Mouse (Mus musculus): ENCODE results near the gene Doc2g.
"Not testable (repeated sequence)": the region's sequence is repeated elsewhere in the genome, so short reads cannot be mapped to it uniquely, and the experiment has no call there.

Doc2g gene

DNA sequence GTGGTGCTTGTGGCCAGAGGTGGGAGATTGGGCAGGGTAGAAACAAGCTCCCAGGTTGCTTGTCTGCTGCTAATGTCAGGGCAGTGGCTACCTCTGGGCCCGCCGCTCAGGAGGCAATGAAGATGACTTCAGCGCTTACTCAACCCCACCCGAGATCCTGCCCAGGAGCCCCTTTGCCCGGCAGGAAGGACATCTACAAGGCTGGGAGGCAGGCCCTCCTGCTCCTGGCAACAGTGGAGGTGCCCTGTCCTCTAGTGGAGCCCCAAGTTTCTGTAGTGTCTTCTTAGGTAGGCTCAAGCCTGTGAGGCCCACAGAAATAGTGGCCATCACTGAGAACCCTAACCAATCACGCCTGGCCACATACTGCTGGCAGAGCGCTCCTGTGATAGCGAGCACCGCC is 2.0 kb downstream of the Doc2g start:
- in situ Hi-C loops (cut with MboI; ENCODE audit: low pct_unique_long_range_greater_than_20kb in 1 of 2, low sequenced_read_pairs in 2 of 2, unreplicated experiment in 1 of 2) = no loop called here

DNA sequence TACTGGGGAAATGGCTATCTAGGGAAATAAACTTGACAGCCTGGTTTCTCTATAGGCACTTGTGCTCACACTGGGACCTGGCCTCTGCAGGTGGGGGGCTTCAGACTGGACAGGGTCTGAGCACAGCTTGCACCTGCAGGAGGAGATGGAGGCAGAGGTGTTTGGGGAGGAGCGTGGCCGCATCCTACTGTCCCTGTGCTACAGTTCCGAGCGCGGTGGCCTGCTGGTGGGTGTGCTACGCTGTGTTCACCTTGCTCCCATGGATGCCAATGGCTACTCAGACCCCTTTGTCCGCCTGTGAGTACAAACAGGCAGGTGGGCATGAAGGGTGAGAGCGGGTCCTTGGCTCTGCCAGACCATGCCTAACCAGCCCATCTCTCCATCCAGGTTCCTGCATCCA is 2.9 kb downstream of the Doc2g start:
- in situ Hi-C loops (cut with MboI; ENCODE audit: low pct_unique_long_range_greater_than_20kb in 1 of 2, low sequenced_read_pairs in 2 of 2, unreplicated experiment in 1 of 2) = no loop called here

DNA sequence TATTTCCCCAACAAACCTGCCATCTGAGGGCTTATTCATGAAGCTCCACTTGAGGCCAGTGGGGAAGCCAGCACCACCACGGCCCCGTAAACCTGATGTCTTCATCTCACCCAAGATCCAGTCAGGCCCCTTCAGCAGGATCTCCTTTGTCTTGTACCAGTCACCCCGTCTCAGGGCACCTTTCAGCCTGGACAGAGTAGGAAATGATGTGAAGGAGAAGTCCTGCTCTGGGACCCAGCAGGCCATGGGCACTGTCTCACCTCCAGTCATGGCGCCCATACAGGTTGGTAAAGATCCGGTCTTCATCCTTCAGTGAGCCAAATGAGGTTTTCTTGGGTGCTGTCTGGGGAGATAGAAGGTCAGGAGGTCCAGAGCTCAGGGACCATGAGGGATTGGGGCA is 8.0 kb downstream of the Doc2g start:
- in situ Hi-C loops (cut with MboI; ENCODE audit: low pct_unique_long_range_greater_than_20kb in 1 of 2, low sequenced_read_pairs in 2 of 2, unreplicated experiment in 1 of 2) = loop anchor here in 1 of 2 experiments (5.0 kb wide), 1 partner anchor 36 kb away; the partner anchor contains the start of gene Gstp2

DNA sequence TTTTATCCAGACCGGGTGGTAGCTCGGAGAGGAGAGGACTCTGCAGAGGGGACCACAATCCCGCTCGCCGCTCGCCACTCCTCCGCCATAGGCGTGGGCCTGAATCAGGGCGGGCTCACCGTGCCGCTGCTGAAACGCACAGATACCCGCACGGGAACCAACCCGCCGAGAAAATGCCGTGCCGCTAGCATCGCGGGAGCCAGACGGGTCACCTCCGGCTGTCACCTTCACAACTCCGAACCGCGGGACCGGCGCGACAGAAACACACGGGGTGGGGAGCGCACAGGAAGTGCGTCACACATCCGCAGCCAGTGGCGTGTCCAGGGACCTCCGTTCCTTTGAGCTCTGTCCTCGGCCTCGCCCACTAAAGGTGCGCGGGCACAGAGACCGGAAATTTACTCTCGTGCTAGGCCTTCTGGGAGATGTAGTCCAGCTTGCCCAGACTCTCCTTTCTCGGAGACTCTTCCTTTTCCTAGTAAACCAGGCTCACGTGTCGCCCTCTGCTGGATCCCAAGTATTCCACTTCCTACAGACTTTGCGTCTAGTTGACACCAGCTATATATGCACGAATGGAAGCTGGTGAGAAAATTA is 9.4 kb downstream of the Doc2g start, which contains the start of gene Ndufv1:
Gene Ndufv1 (minus strand): TSS at position 375 of the 591 bp plus-strand sequence.
- in situ Hi-C loops (cut with MboI; ENCODE audit: low pct_unique_long_range_greater_than_20kb in 1 of 2, low sequenced_read_pairs in 2 of 2, unreplicated experiment in 1 of 2) = loop anchor here in 1 of 2 experiments (5.0 kb wide), 1 partner anchor 35 kb away; the partner anchor contains the start of gene Gstp2

DNA sequence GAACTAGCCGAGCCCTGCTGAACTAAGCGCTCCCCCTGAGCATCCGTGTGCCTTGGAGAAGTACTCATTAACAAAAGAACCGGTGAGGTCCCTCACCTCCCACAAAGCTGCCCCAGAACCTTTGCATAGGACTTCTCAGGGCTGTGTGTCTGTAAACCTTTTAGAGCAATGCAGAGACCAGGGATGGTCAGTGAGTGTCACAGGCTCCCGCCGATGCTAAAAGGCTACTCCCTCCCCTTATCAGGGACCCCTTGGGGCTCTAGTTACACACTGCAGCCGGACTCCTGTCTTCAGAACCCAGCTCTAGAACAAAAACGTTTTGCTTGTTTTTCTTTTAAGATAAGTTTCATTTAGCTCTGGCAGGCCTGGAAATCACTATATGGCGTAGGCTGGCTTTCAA is 10.0 kb downstream of the Doc2g start:
- in situ Hi-C loops (cut with MboI; ENCODE audit: low pct_unique_long_range_greater_than_20kb in 1 of 2, low sequenced_read_pairs in 2 of 2, unreplicated experiment in 1 of 2) = loop anchor here in 1 of 2 experiments (5.0 kb wide), 1 partner anchor 34 kb away; the partner anchor contains the start of gene Gstp2

DNA sequence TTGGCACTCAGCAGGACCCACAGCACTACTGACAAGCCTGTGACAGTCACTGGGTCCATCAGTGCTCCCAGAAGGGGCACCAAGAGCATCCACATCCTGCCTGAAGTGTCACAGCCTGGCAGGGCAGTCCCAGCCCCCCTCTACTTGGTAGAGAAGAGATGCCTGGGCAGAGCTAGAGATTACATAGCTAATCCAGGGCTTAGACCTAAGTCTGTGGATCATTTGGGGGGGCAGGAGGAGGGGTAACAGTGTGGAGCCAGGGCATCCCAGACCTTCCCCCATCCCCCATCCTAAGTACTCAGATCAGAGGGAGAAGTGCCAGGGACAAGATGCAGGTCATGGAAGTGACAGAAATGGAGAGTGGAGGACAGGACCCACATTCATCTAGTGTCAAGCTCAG is 11.7 kb downstream of the Doc2g start:
- in situ Hi-C loops (cut with MboI; ENCODE audit: low pct_unique_long_range_greater_than_20kb in 1 of 2, low sequenced_read_pairs in 2 of 2, unreplicated experiment in 1 of 2) = loop anchor here in 1 of 2 experiments (5.0 kb wide), 1 partner anchor 32 kb away; the partner anchor contains the start of gene Gstp2

DNA sequence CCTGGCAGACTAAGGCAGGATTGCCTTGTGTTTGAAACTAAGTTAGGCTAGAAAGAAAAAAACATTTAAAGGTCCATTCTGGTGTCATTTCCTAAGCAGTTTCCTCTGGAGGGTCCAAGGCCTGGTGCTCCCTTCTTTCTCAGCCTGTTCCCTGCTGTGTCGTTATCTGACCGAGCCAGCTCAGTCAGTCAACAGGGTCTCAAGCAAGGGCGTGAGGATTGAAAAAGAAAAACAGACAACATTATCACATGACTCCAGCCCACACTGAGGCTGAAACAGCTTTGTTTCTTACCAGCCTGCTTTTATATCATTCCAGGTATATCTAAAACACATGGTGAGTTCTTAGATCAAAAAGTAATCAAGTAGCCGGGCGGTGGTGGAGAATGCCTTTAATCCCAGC is 12.5 kb downstream of the Doc2g start:
- in situ Hi-C loops (cut with MboI; ENCODE audit: low pct_unique_long_range_greater_than_20kb in 1 of 2, low sequenced_read_pairs in 2 of 2, unreplicated experiment in 1 of 2) = no loop called here

DNA sequence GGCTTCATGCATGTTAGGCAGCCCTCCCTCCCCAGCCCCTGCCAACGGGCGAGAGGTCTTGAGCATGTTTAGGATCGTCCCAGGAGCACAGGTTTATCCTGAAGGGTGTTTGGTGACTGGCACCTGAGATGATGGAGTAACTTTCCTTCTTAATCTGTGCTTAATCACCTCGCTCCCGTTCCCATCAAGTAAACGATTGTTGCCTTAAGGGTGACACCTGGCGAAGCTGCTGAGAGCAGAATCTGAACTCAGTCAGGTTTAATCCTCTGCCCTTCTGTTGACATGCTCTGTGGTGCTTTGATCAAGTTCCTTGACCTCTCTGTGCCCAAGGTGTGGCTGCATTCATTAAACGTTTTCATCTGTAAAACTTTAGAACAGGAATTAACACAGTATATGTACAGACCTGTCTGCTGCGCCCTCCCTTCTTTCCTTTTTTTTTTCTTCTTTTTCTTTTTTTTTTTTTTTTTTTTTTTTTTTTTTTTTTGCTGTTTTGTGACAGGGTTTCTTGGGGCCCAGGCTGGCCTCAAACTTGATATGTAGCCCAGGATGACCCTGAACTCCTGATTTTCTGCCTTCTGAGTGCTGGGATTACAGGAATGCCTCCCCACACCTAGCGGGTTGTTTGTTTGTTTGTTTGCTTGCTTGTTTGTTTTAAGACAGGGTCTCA is 14.9 kb downstream of the Doc2g start:
- in situ Hi-C loops (cut with MboI; ENCODE audit: low pct_unique_long_range_greater_than_20kb in 1 of 2, low sequenced_read_pairs in 2 of 2, unreplicated experiment in 1 of 2) = no loop called here

DNA sequence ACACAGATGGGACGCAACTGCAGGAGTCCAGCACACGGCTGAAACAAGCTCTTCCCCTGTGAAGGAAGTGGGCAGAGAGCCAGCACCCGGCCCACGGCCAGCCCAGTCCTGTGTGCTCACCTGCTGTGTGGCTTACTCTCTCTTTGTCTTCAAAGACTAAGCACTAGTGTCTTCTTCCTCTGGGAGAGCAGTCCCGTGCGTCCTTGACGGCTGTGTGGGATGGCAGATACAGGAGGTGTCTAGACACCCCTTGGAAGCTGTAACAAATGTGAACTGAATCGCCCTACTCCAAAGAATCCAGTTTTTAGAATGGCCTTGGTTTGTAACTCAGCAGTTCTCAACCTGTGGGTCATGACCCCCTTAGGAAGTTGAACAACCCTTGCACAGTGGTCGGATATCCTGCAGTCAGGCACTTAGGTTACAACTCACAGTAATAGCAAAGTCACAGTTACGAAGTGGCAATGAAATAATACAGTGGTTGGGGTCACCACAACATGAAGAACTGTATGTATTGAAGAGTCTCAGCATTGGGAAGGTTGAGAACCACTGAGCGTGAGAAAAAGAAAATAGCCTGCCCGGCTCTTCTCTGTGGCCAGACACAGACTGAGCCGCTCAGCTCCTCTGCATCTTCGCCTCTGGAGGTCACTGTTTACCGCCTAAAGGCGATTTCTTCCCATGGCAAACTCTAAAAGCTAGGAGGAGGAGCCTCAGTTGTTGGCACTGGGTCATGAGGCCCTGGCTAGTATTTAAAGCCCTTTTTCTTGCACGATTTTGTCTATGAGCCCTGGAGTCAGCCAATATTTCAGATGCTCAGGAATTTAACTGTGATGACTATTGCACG is 15.8 kb downstream of the Doc2g start:
- in situ Hi-C loops (cut with MboI; ENCODE audit: low pct_unique_long_range_greater_than_20kb in 1 of 2, low sequenced_read_pairs in 2 of 2, unreplicated experiment in 1 of 2) = no loop called here

DNA sequence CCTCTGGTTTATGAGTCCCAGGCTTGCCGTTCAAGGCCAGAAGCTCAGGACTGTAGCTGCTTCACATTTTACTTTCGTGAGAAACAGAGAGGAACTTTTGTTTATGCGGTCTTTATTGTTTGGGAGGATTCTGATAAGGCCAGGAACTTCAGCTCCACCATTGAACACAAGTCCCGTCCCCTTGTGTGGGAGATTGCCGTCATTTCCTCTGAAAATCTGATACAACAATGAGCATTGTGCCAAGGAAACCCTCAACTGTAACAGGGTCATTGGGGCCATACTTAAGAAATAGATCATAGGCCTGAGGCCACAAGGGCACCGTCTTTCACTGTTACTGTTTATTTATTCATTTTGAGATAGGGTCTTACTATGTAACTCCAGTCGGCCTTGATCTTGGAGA is 20.1 kb downstream of the Doc2g start:
- in situ Hi-C loops (cut with MboI; ENCODE audit: low pct_unique_long_range_greater_than_20kb in 1 of 2, low sequenced_read_pairs in 2 of 2, unreplicated experiment in 1 of 2) = no loop called here

DNA sequence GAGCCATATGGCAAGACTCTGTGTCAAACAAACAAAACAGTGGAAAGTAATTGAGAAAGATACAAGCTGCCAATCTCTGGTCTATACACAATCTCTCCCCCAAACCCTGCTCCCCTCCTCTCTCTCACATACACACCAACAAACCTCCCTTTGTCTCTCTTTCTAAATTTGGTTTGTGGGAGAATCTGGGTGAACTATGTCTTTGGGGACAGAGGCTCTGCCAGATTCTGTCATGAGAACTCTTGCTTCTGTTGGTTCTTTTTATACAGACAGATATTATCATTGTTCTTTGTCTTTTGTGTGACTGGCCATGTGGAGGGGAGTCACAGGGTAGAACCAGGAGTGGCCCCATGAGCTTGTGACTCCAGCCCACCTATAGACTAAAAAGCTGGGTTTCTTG is 24.5 kb downstream of the Doc2g start:
- in situ Hi-C loops (cut with MboI; ENCODE audit: low pct_unique_long_range_greater_than_20kb in 1 of 2, low sequenced_read_pairs in 2 of 2, unreplicated experiment in 1 of 2) = no loop called here

DNA sequence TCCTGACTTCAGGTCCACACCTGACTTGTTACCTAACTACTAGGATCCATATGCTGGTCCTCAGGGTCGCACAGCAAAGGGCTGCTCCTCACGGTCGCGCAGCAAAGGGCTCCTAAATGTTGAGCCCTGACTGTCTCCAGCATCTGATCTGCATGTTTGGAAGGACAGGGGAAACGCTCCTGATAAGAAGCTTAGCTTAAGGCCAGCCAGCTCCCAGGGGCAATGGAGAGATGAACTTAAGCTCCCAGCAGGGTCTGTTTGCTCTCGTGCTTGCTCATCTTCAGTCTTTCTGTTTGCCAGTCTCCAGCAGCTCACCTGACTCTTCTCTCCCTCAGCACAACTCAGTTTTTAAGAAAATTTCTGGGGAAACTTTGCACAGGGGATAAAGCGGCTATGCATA is 29.6 kb downstream of the Doc2g start:
- in situ Hi-C loops (cut with MboI; ENCODE audit: low pct_unique_long_range_greater_than_20kb in 1 of 2, low sequenced_read_pairs in 2 of 2, unreplicated experiment in 1 of 2) = no loop called here

DNA sequence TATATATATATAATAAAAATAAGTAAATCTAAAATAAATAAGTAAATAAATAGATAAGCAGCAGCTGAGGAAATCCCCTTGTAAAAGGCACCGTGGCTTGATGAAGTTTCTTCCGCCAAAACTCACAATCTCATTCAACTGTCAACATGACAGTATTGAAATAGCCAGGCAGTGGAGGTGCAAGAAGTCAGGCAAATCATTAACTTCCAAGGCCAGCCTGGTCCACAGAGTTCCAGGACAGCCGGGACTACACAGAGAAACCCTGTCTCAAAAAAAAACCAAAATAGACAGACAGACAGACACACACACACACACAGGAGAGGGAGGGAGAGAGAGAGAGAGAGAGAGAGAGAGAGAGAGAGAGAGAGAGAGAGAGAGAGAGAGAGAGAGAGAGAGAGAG is 30.2 kb downstream of the Doc2g start:
- in situ Hi-C loops (cut with MboI; ENCODE audit: low pct_unique_long_range_greater_than_20kb in 1 of 2, low sequenced_read_pairs in 2 of 2, unreplicated experiment in 1 of 2) = no loop called here

DNA sequence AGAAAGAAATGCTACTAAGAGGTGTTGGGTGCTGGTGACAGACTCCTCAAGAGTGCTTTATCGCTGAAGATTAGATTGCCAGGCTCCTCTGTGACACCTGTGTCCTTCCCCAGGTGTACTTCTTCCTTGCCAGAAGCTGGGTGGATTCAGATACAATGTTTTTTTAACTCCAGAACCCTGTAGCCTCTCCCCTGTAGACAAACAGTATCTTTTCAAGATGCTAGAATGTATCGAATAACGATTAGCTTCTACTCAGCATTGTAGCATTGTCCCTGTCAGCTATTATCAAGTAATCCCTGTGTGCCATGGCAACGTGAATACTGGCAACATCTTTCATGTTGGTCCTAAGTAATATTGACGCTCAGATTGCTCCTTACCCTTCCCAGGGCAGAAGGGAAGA is 30.6 kb downstream of the Doc2g start:
- in situ Hi-C loops (cut with MboI; ENCODE audit: low pct_unique_long_range_greater_than_20kb in 1 of 2, low sequenced_read_pairs in 2 of 2, unreplicated experiment in 1 of 2) = no loop called here

DNA sequence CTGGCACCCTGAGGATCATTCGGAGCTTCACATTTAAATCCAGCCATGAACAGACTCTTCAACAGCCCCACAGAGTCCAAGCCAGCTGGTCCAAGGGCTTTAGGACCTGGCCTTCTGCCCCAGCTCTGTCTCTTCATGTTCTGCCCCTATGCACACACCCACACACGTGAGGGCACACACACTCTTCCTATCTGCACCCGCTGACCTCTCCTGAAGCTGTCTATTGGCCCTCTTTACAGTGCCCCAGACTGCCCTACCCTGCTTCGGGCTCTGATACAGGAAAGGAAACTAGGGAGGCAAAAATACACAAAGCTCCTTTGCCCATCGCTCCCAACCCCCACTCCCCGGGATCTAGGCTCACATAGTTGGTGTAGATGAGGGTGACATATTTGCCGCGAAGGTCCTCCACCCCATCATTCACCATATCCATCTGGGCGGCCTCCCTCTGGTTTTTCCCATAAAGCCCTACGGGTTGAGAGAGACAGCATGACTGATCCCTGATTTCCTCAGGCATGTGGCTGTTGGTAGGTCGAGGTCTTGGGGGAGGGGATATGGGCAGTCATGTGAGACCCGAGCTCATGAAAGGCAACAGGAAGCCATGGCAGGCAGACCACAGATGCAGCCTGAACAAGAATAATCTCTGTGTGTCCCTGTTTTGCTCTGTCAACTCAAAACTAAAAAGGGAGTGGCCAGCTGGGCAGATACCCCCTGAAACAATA is 33.4 kb downstream of the Doc2g start:
- in situ Hi-C loops (cut with MboI; ENCODE audit: low pct_unique_long_range_greater_than_20kb in 1 of 2, low sequenced_read_pairs in 2 of 2, unreplicated experiment in 1 of 2) = no loop called here

DNA sequence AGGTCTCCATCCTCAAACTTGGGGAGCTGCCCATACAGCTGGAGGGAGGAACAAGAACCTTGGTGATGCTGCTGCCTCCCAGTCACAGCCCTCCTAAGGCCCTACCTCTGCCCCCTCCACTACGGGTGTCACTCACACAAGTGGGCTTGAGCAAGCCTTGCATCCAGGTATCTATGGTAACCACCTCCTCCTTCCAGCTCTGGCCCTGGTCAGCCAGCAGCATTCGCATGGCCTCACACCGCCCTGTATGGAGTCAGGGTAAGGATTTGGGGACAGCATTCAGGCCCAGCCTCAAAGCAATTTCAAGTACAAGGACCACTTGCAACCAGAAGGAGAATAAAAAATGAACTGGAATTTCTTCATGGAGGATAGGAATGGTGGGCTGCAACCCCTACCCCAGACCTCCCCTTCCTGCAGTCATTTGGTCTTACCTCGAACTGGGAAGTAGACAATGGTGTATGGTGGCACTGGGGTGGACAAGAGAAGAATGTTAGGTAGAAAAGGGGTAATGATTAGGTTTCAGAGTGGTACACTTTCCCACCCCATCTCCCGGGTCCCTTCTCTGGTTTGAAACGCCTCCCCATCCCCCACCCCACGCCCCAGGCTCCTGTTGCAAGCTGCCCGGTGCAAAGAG is 34.2 kb downstream of the Doc2g start:
- in situ Hi-C loops (cut with MboI; ENCODE audit: low pct_unique_long_range_greater_than_20kb in 1 of 2, low sequenced_read_pairs in 2 of 2, unreplicated experiment in 1 of 2) = not testable (repeated sequence)

DNA sequence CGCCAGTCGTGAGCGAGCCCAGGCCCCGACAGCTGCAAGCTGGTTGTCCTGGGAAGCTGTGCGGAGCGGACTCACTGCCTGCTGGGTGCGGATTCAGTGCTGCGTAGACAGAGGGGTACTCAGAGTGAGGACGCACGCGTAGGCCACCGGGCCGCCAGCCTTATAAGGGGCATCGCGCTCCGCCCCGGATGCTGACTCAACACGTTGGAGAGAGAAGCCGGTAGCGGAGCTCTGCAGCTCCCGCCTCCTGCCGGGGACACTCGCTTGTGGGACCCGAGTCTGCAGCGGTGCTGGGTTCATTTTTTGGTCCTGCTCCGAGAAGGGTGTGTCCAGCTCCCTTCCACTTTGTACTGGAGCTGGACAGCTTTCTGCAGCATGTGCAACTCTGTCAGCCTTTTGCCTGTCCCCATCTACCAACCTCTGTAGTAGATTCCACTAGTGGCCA is 34.7 kb downstream of the Doc2g start, which contains the start of gene Gstp1:
Gene Gstp1 (minus strand): TSS at position 198 of the 445 bp plus-strand sequence.
- in situ Hi-C loops (cut with MboI; ENCODE audit: low pct_unique_long_range_greater_than_20kb in 1 of 2, low sequenced_read_pairs in 2 of 2, unreplicated experiment in 1 of 2) = no loop called here

DNA sequence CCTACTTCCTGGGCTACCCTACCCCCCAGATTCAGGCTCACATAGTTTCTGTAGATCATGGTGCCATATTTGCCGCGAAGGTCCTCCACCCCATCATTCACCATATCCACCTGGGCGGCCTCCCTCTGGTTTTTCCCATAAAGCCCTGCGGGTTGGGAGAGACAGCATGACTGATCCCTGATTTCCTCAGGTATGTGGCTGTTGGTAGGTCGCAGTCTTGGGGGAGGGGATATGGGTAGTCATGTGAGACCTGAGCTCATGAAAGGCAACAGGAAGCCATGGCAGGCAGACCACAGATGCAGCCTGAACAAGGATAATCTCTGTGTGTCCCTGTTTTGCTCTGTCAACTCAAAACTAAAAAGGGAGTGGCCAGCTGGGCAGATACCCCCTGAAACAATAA is 37.8 kb downstream of the Doc2g start:
- in situ Hi-C loops (cut with MboI; ENCODE audit: low pct_unique_long_range_greater_than_20kb in 1 of 2, low sequenced_read_pairs in 2 of 2, unreplicated experiment in 1 of 2) = not testable (repeated sequence)
